Mouse (Mus musculus): ENCODE results near the gene Thsd7b. TPM values are rescaled to one million over a fixed set of nuclear protein-coding genes. Genes with fewer than 3 reads are reported as not detected.

The Thsd7b gene
- polyA plus RNA-seq, 1 experiment = 0.16 TPM

GRCm38 (mm10) chr1:129780589-129780988, 507.5 kb downstream of the Thsd7b start:
- TF ChIP-seq POLR2A (IDR thresholded peaks at IDR 0.05; ENCODE audit: insufficient read length, low read depth) = no peak
- no peak for TF ChIP-seq POLR2AphosphoS2 (IDR thresholded peaks at IDR 0.05; ENCODE audit: insufficient read length, low read depth)
- no peak for TF ChIP-seq MYOG (IDR thresholded peaks at IDR 0.05; ENCODE audit: control insufficient read depth in 1 of 3, insufficient read depth in 1 of 3, insufficient read length in 2 of 3, low read depth in 2 of 3)
- no peak for TF ChIP-seq TCF3 (IDR thresholded peaks at IDR 0.05; ENCODE audit: insufficient read length, low read depth)
- TF ChIP-seq CEBPB (IDR thresholded peaks at IDR 0.05; ENCODE audit: insufficient read depth, poor library complexity, severe bottlenecking) = no peak
- TF ChIP-seq SRF (IDR thresholded peaks at IDR 0.05; ENCODE audit: control insufficient read depth, insufficient read length, low read depth) = no peak
- TF ChIP-seq TCF12 (IDR thresholded peaks at IDR 0.05; ENCODE audit: insufficient read depth, poor library complexity, severe bottlenecking) = no peak
- no peak for TF ChIP-seq MYOD1 (IDR thresholded peaks at IDR 0.05; ENCODE audit: control insufficient read depth in 1 of 3, insufficient read length in 2 of 3, low read depth in 2 of 3)
- no peak for TF ChIP-seq MAX (IDR thresholded peaks at IDR 0.05; ENCODE audit: low read depth)
- no peak for TF ChIP-seq E2F4 (IDR thresholded peaks at IDR 0.05; ENCODE audit: insufficient read depth)
- no peak for TF ChIP-seq REST (IDR thresholded peaks at IDR 0.05; ENCODE audit: insufficient read depth, insufficient read length)
- no peak for TF ChIP-seq USF1 (IDR thresholded peaks at IDR 0.05; ENCODE audit: low read depth)
- no peak overlapping the region for H3ac ChIP-seq (ENCODE audit: control insufficient read depth, insufficient read length)
- no peaks in the 10 kb centered on the region for H3K36me3 ChIP-seq (ENCODE audit: control insufficient read depth, insufficient read depth)
- H3K4me3 ChIP-seq = no peak overlapping the region
- no peaks in the 10 kb centered on the region for H3K27me3 ChIP-seq (ENCODE audit: control insufficient read depth, insufficient read depth, insufficient read length)
- no peaks in the 10 kb centered on the region for H3K79me2 ChIP-seq (ENCODE audit: control insufficient read depth, insufficient read depth)
- no peak overlapping the region for H3K4me2 ChIP-seq (ENCODE audit: low read depth)

GRCm38 (mm10) chr1:129798519-129798918, 525.4 kb downstream of the Thsd7b start:
- no peaks in the 10 kb centered on the region for H3K36me3 ChIP-seq (ENCODE audit: control insufficient read depth, insufficient read depth)
- H3K27me3 ChIP-seq (ENCODE audit: control insufficient read depth, insufficient read depth, insufficient read length) = no peaks in the 10 kb centered on the region
- no peaks in the 10 kb centered on the region for H3K79me2 ChIP-seq (ENCODE audit: control insufficient read depth, insufficient read depth)
- no peak overlapping the region for H3K4me3 ChIP-seq
- TF ChIP-seq MAX (IDR thresholded peaks at IDR 0.05; ENCODE audit: low read depth) = no peak
- no peak for TF ChIP-seq MYOD1 (IDR thresholded peaks at IDR 0.05; ENCODE audit: control insufficient read depth in 1 of 3, insufficient read length in 2 of 3, low read depth in 2 of 3)
- no peak for TF ChIP-seq MYOG (IDR thresholded peaks at IDR 0.05; ENCODE audit: control insufficient read depth in 1 of 3, insufficient read depth in 1 of 3, insufficient read length in 2 of 3, low read depth in 2 of 3)
- no peak for TF ChIP-seq SRF (IDR thresholded peaks at IDR 0.05; ENCODE audit: control insufficient read depth, insufficient read length, low read depth)
- H3ac ChIP-seq (ENCODE audit: control insufficient read depth, insufficient read length) = no peak overlapping the region
- H3K4me2 ChIP-seq (ENCODE audit: low read depth) = no peak overlapping the region

GRCm38 (mm10) chr1:129826927-129827326, 553.8 kb downstream of the Thsd7b start:
- no peak for TF ChIP-seq MAX (IDR thresholded peaks at IDR 0.05; ENCODE audit: low read depth)
- H3K4me2 ChIP-seq (ENCODE audit: low read depth) = no peak overlapping the region
- H3K27me3 ChIP-seq (ENCODE audit: control insufficient read depth, insufficient read depth, insufficient read length) = no peaks in the 10 kb centered on the region
- no peaks in the 10 kb centered on the region for H3K36me3 ChIP-seq (ENCODE audit: control insufficient read depth, insufficient read depth)
- no peak overlapping the region for H3ac ChIP-seq (ENCODE audit: control insufficient read depth, insufficient read length)
- H3K79me2 ChIP-seq (ENCODE audit: control insufficient read depth, insufficient read depth) = no peaks in the 10 kb centered on the region
- no peak overlapping the region for H3K4me3 ChIP-seq

DNA sequence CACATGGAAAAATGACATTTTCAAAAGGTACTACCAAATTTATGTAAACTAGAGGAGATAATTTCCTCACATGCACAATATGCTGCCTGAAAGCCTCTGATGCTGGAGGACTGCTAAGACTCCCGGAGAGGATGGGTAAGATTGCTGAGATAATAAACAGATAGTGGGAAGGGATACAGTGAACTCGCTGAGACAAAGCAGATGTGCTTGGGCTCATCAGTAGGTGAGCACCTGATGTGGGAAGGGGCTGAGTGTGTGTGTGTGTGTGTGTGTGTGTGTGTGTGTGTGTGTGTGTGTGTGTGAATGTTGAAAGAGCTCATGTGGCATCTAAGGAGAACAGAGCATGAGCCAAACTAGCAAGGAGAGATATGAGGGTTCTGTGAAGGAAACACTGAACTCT, 564.2 kb downstream of the Thsd7b start:
- H3K4me3 ChIP-seq = no peak overlapping the region

DNA sequence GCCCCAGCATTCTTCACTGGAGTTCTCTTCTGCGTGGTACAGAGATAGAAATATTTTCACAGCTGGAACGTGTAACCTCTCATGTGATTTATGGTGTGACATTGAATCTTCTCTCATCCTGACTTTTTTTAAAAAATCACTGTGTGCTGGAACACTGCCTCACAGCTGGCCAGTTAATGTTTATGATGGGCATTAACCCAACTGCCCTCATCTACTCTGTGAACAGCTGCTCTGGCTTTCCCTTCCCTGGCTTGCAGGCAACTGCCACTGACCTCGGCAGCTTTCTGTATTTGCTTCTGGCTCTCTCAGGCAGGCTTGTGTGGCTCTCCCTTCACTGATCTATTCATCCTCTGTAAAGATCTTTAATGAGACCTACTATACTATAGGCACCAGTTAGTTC, 564.7 kb downstream of the Thsd7b start:
- Histone ChIP-seq H3K4me3 (no peak overlapping the region), H3K27me3 (ENCODE audit: control insufficient read depth, insufficient read depth, insufficient read length) (no peaks in the 10 kb centered on the region), H3K79me2 (ENCODE audit: control insufficient read depth, insufficient read depth) (no peaks in the 10 kb centered on the region), H3K4me2 (ENCODE audit: low read depth) (peak overlapping the region; percentile 24), H3K36me3 (ENCODE audit: control insufficient read depth, insufficient read depth) (no peaks in the 10 kb centered on the region), H3ac (ENCODE audit: control insufficient read depth, insufficient read length) (no peak overlapping the region)
- TF ChIP-seq POLR2AphosphoS2 (IDR thresholded peaks at IDR 0.05; ENCODE audit: insufficient read length, low read depth) = no peak
- TF ChIP-seq MYOG (IDR thresholded peaks at IDR 0.05; ENCODE audit: control insufficient read depth in 1 of 3, insufficient read depth in 1 of 3, insufficient read length in 2 of 3, low read depth in 2 of 3) = peak in 1 of 3 experiments; percentile 35
- no peak for TF ChIP-seq TCF3 (IDR thresholded peaks at IDR 0.05; ENCODE audit: insufficient read length, low read depth)
- no peak for TF ChIP-seq SRF (IDR thresholded peaks at IDR 0.05; ENCODE audit: control insufficient read depth, insufficient read length, low read depth)
- TF ChIP-seq POLR2A (IDR thresholded peaks at IDR 0.05; ENCODE audit: insufficient read length, low read depth) = no peak
- no peak for TF ChIP-seq REST (IDR thresholded peaks at IDR 0.05; ENCODE audit: insufficient read depth, insufficient read length)
- peak; percentile 54 to 82 (median 72) for TF ChIP-seq MYOD1 (IDR thresholded peaks at IDR 0.05; ENCODE audit: control insufficient read depth in 1 of 3, insufficient read length in 2 of 3, low read depth in 2 of 3)
- TF ChIP-seq USF1 (IDR thresholded peaks at IDR 0.05; ENCODE audit: low read depth) = no peak
- no peak for TF ChIP-seq TCF12 (IDR thresholded peaks at IDR 0.05; ENCODE audit: insufficient read depth, poor library complexity, severe bottlenecking)
- no peak for TF ChIP-seq E2F4 (IDR thresholded peaks at IDR 0.05; ENCODE audit: insufficient read depth)

More for the DNA sequence above, 564.2 kb downstream of the Thsd7b start:
- Histone ChIP-seq H3K27me3 (ENCODE audit: control insufficient read depth, insufficient read depth, insufficient read length) (no peaks in the 10 kb centered on the region), H3K4me2 (ENCODE audit: low read depth) (no peak overlapping the region), H3ac (ENCODE audit: control insufficient read depth, insufficient read length) (no peak overlapping the region), H3K79me2 (ENCODE audit: control insufficient read depth, insufficient read depth) (no peaks in the 10 kb centered on the region), H3K36me3 (ENCODE audit: control insufficient read depth, insufficient read depth) (no peaks in the 10 kb centered on the region)
- TF ChIP-seq CEBPB (IDR thresholded peaks at IDR 0.05; ENCODE audit: insufficient read depth, poor library complexity, severe bottlenecking) (no peak), REST (IDR thresholded peaks at IDR 0.05; ENCODE audit: insufficient read depth, insufficient read length) (no peak)

GRCm38 (mm10) chr1:129838486-129838885, 565.4 kb downstream of the Thsd7b start:
- H3ac ChIP-seq (ENCODE audit: control insufficient read depth, insufficient read length) = no peak overlapping the region
- H3K27me3 ChIP-seq (ENCODE audit: control insufficient read depth, insufficient read depth, insufficient read length) = no peaks in the 10 kb centered on the region
- no peak overlapping the region for H3K4me3 ChIP-seq
- no peaks in the 10 kb centered on the region for H3K79me2 ChIP-seq (ENCODE audit: control insufficient read depth, insufficient read depth)
- no peaks in the 10 kb centered on the region for H3K36me3 ChIP-seq (ENCODE audit: control insufficient read depth, insufficient read depth)
- no peak overlapping the region for H3K4me2 ChIP-seq (ENCODE audit: low read depth)
- TF ChIP-seq USF1 (IDR thresholded peaks at IDR 0.05; ENCODE audit: low read depth) = no peak
- no peak for TF ChIP-seq SRF (IDR thresholded peaks at IDR 0.05; ENCODE audit: control insufficient read depth, insufficient read length, low read depth)
